Mouse (Mus musculus) intestine, embryonic 15.5 days (tissue): ENCODE measurements around the gene Mmp27. TPM values are rescaled to one million over a fixed set of nuclear protein-coding genes. Genes with fewer than 3 reads are reported as not detected.

Experiments used
- ATAC-seq: fragments of 200-750 bp; cut with Nextera tagmentation; 2 replicates; pipeline ENCODE4 v1.8.0; 2017; ENCODE audit warnings: moderate TSS enrichment, moderate library complexity
- H3K27ac ChIP-seq: fragments of 300-500 bp; sonication (generic); 2 replicates; pipeline ENCODE4 v1.5.1; 2015; ENCODE audit warnings: mild to moderate bottlenecking, inconsistent platforms
- H3K27me3 ChIP-seq: fragments of 300-500 bp; sonication (generic); replicated peaks from 2 replicates; pipeline ENCODE4 v1.6.1; 2015; ENCODE audit warnings: inconsistent platforms
- H3K36me3 ChIP-seq: fragments of 300-500 bp; sonication (generic); 2 replicates; pipeline ENCODE4 v1.6.1; 2015; ENCODE audit warnings: inconsistent platforms
- H3K4me1 ChIP-seq: fragments of 300-500 bp; sonication (generic); replicated peaks from 2 replicates; pipeline ENCODE4 v1.6.1; 2015; ENCODE audit warnings: inconsistent platforms
- H3K4me2 ChIP-seq: fragments of 300-500 bp; sonication (generic); replicated peaks from 2 replicates; pipeline ENCODE4 v1.6.1; 2015; ENCODE audit warnings: mild to moderate bottlenecking, inconsistent platforms
- H3K4me3 ChIP-seq: fragments of 300-500 bp; sonication (generic); replicated peaks from 2 replicates; pipeline ENCODE4 v1.5.1; 2015; ENCODE audit warnings: inconsistent platforms
- H3K9ac ChIP-seq: fragments of 300-500 bp; sonication (generic); 2 replicates; pipeline ENCODE4 v1.6.1; 2015; ENCODE audit warnings: inconsistent platforms
- H3K9me3 ChIP-seq: fragments of 300-500 bp; sonication (generic); 2 replicates; pipeline ENCODE4 v1.6.1; 2016; ENCODE audit warnings: inconsistent platforms
- WGBS: fragments of 180-500 bp; shearing (Covaris S2); methylation state at CpG from one replicate; pipeline ENCODE4 v1.1.7; 2015; 5-methylcytosine and 5-hydroxymethylcytosine counted together
- polyA plus RNA-seq: library from polyadenylated mRNA; unstranded; fragments of >200 nt; fragmentation: Nextera tagmentation; extraction: Ambion mirVana; gene quantifications from 2 replicates; pipeline ENCODE4 v1.2.1, GENCODE M21; 2015

The Mmp27 gene
- polyA plus RNA-seq, 1 experiment from 2014 or later = not detected

DNA sequence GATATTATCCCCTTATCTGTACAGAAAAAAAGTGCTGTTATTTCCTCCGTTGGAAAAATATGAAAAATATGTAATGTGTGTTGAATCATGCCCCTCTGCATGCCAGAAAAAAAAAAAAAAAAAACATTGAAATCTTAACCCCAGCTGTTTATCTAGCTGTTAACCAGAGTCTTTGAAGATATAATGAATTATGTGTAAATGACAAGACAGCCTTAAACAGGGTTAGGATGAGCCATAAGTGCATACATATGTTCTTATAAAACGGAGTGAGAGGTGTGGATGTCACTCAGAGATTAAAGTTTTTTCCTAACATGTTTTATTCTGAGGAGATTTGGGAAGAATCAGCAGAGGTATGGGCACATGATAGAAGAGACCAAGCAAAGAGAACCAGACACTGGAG lies 3.3 kb upstream of the Mmp27 start:
- ATAC-seq = no peak
- WGBS = 40% methylated on average over 2 of the region's 2 CpGs

DNA sequence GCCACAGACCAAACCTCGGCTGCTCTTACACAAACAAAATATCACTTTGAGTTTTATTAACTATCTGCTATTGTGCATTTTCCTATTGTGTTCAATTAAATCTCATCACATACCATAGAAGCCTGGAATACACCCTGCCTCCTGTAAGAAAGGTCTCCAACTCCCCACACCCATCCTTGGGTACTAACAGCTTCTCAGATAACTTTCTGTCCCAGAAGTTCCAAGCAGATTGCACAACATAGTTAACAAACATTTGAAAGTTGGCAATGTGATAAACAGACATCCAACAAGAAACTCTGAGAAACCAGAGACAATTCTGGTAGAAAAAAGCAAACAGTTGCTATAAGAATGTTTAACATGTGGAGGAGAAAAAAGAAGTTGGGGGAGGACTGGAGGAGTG lies 711 bp upstream of the Mmp27 start:
- Histone ChIP-seq H3K9ac (no peak overlapping the region), H3K36me3 (no peaks in the 10 kb centered on the region), H3K9me3 (no peaks in the 10 kb centered on the region), H3K4me3 (no peak overlapping the region), H3K27ac (no peak overlapping the region), H3K4me1 (no peaks in the 10 kb centered on the region), H3K27me3 (no peaks in the 10 kb centered on the region), H3K4me2 (no peak overlapping the region)
- ATAC-seq = no peak
- 62% methylated on average over 1 of the region's 1 CpGs for WGBS

More for the DNA sequence above, 3.3 kb upstream of the Mmp27 start:
- Histone ChIP-seq H3K4me2 (no peak overlapping the region), H3K4me3 (no peak overlapping the region), H3K9me3 (no peaks in the 10 kb centered on the region), H3K27ac (no peak overlapping the region), H3K36me3 (no peaks in the 10 kb centered on the region), H3K4me1 (no peaks in the 10 kb centered on the region), H3K9ac (no peak overlapping the region), H3K27me3 (no peaks in the 10 kb centered on the region)

- Histone ChIP-seq H3K4me2 (no peak overlapping the region), H3K9ac (no peak overlapping the region), H3K9me3 (no peaks in the 10 kb centered on the region), H3K27me3 (no peaks in the 10 kb centered on the region), H3K4me1 (no peaks in the 10 kb centered on the region), H3K27ac (no peak overlapping the region), H3K36me3 (no peaks in the 10 kb centered on the region), H3K4me3 (no peak overlapping the region)
- no peak for ATAC-seq
- 91% methylated on average over 7 of the region's 7 CpGs for WGBS
These were observed 992 bp downstream of the Mmp27 start for GRCm38 (mm10) chr9:7572188-7572587.

- 61% methylated on average over 2 of the region's 2 CpGs for WGBS
- Histone ChIP-seq H3K4me2 (no peak overlapping the region), H3K27me3 (no peaks in the 10 kb centered on the region), H3K4me3 (no peak overlapping the region), H3K9ac (no peak overlapping the region), H3K4me1 (no peaks in the 10 kb centered on the region), H3K9me3 (no peaks in the 10 kb centered on the region), H3K27ac (no peak overlapping the region), H3K36me3 (no peaks in the 10 kb centered on the region)
- no peak for ATAC-seq
These were observed 1.6 kb downstream of the Mmp27 start for GRCm38 (mm10) chr9:7572663-7573308.

DNA sequence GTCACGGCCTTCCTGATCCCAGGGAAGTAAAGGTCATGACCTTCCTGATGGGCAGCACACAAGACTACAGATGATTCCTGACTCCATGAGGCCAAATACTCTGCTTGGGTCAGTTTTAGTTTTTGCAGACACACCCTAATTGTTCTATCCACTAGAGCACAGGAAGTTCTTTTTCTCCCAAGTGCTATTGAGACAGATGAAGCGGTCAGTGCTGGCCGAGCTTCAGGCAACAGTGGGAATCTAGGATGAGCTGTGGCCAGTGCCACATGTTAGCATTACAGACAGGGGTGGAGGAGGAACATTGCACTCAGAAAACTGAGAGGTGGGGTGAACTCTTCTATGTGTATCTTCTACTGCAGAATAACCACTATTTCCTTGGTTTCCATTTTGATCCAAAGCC lies 4.3 kb downstream of the Mmp27 start:
- no peak for ATAC-seq
- 75% methylated on average over 3 of the region's 3 CpGs for WGBS
- Histone ChIP-seq H3K36me3 (no peaks in the 10 kb centered on the region), H3K4me1 (no peaks in the 10 kb centered on the region), H3K4me3 (no peak overlapping the region), H3K4me2 (no peak overlapping the region), H3K27me3 (no peaks in the 10 kb centered on the region), H3K9ac (no peak overlapping the region), H3K9me3 (no peaks in the 10 kb centered on the region), H3K27ac (no peak overlapping the region)

- no peak overlapping the region for H3K4me2 ChIP-seq
- no peak overlapping the region for H3K27ac ChIP-seq
- no peaks in the 10 kb centered on the region for H3K36me3 ChIP-seq
- no peaks in the 10 kb centered on the region for H3K9me3 ChIP-seq
- ATAC-seq = no peak
- H3K4me3 ChIP-seq = no peak overlapping the region
- 81% methylated on average over 2 of the region's 2 CpGs for WGBS
- H3K4me1 ChIP-seq = no peaks in the 10 kb centered on the region
- H3K9ac ChIP-seq = no peak overlapping the region
- H3K27me3 ChIP-seq = no peaks in the 10 kb centered on the region
These were observed 6.2 kb downstream of the Mmp27 start for GRCm38 (mm10) chr9:7577371-7577770.

DNA sequence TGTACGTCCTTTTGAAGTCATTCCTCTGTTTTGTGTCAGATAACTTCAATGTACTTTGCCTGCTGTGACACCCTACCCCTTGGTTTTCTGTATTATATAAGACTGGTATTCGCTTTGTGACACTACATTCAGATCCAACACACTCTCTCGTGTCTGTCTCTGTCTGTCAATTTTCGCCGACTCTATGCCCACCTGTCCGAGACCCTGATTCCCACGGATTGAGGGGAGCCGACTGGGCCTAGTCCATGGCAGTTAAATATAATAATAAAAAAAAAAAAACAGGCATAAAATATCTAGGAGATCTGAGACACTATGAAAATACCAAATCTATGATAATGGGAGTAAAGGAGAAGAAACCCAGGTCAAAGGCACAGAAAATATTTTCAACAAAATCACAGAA lies 18.9 kb downstream of the Mmp27 start:
- H3K4me2 ChIP-seq = no peak overlapping the region
- no peaks in the 10 kb centered on the region for H3K9me3 ChIP-seq
- no peaks in the 10 kb centered on the region for H3K27me3 ChIP-seq
- H3K36me3 ChIP-seq = no peaks in the 10 kb centered on the region
- H3K9ac ChIP-seq = no peak overlapping the region
- H3K4me3 ChIP-seq = no peak overlapping the region
- no peaks in the 10 kb centered on the region for H3K4me1 ChIP-seq
- no peak for ATAC-seq
- no peak overlapping the region for H3K27ac ChIP-seq
- 63% methylated on average over 8 of the region's 8 CpGs for WGBS

- no peaks in the 10 kb centered on the region for H3K36me3 ChIP-seq
These were observed 22.1 kb downstream of the Mmp27 start for GRCm38 (mm10) chr9:7593272-7593812.

GRCm38 (mm10) chr9:7594816-7595540 lies 23.8 kb downstream of the Mmp27 start:
- H3K4me1 ChIP-seq = no peaks in the 10 kb centered on the region
- no peak overlapping the region for H3K9ac ChIP-seq
- H3K27ac ChIP-seq = no peak overlapping the region
- H3K4me3 ChIP-seq = peak overlapping the region; percentile 35
- peak overlapping the region; percentile 63 for H3K4me2 ChIP-seq
- WGBS = 7% methylated on average over 6 of the region's 6 CpGs
- ATAC-seq = peak; percentile 99
- H3K9me3 ChIP-seq = no peaks in the 10 kb centered on the region
- no peaks in the 10 kb centered on the region for H3K27me3 ChIP-seq
- H3K36me3 ChIP-seq = no peaks in the 10 kb centered on the region

More at GRCm38 (mm10) chr9:7593272-7593812, 22.1 kb downstream of the Mmp27 start:
- Histone ChIP-seq H3K9ac (no peak overlapping the region), H3K4me3 (no peak overlapping the region), H3K4me1 (no peaks in the 10 kb centered on the region), H3K27ac (no peak overlapping the region), H3K4me2 (no peak overlapping the region), H3K9me3 (no peaks in the 10 kb centered on the region), H3K27me3 (no peaks in the 10 kb centered on the region)
- no peak for ATAC-seq
- 92% methylated on average over 3 of the region's 3 CpGs for WGBS

- no peaks in the 10 kb centered on the region for H3K27me3 ChIP-seq
- no peaks in the 10 kb centered on the region for H3K4me1 ChIP-seq
- H3K36me3 ChIP-seq = no peaks in the 10 kb centered on the region
- WGBS = 2% methylated on average over 3 of the region's 3 CpGs
- no peak overlapping the region for H3K9ac ChIP-seq
- no peak overlapping the region for H3K4me3 ChIP-seq
- no peak overlapping the region for H3K27ac ChIP-seq
- no peaks in the 10 kb centered on the region for H3K9me3 ChIP-seq
- peak; percentile 58 for ATAC-seq
- H3K4me2 ChIP-seq = no peak overlapping the region
These were observed 32.0 kb downstream of the Mmp27 start for GRCm38 (mm10) chr9:7602982-7603742.

- Histone ChIP-seq H3K9me3 (no peaks in the 10 kb centered on the region), H3K27me3 (no peaks in the 10 kb centered on the region), H3K36me3 (no peaks in the 10 kb centered on the region), H3K4me3 (no peak overlapping the region), H3K4me1 (no peaks in the 10 kb centered on the region), H3K27ac (no peak overlapping the region), H3K4me2 (no peak overlapping the region), H3K9ac (no peak overlapping the region)
- WGBS = 63% methylated on average over 6 of the region's 6 CpGs
- ATAC-seq = no peak
These were observed 32.8 kb downstream of the Mmp27 start for GRCm38 (mm10) chr9:7604005-7604404.

- no peak overlapping the region for H3K4me2 ChIP-seq
- no peaks in the 10 kb centered on the region for H3K27me3 ChIP-seq
- no peak overlapping the region for H3K4me3 ChIP-seq
- no peaks in the 10 kb centered on the region for H3K36me3 ChIP-seq
- no peak overlapping the region for H3K27ac ChIP-seq
- WGBS = 82% methylated on average over 12 of the region's 12 CpGs
- ATAC-seq = no peak
- H3K9me3 ChIP-seq = no peaks in the 10 kb centered on the region; the same call in 1 of the 2 replicates
- H3K9ac ChIP-seq = no peak overlapping the region
- no peaks in the 10 kb centered on the region for H3K4me1 ChIP-seq
These were observed 34.4 kb downstream of the Mmp27 start for GRCm38 (mm10) chr9:7605638-7606037.
